9 mouse cellular contexts compared by ENCODE assay signal in the genomic region with DNA sequence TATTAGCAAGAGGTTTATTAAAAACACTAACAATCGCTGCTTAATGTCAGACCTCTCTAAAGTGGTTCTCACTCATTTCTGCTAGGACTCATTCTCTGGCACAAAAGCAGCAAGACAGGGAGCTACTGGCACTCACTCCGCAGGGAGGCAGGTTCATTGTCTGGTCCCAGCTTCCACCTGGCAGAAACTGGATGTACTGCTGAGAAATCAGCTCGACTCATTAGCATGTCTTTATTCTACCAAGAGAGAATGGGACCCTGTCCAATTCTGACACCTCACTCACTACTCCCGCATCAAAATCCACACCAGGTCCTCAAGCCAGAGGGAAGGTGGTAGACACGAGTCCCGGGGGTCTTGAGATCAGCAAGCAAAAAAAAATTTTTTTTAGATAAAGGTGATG. TPM values are rescaled to one million over a fixed set of nuclear protein-coding genes. Genes with fewer than 3 reads are reported as not detected.
DNase-seq lines count a peak whose midpoint lies in the region; ATAC-seq and TF ChIP-seq lines count a peak whose summit lies in the region.
"Had no signal": no experiment of that assay in that cellular context is flagged by ENCODE, and none has a peak within 500 bp of the region (broad histone marks: within the 10 kb centered on the region; RNA-seq: fewer than 3 reads in every experiment).

No protein-coding gene starts in this region.

- 0 out of 2 replicates have a peak, but pooled peaks cover 5% of the 10 kb centered on the region for H3K4me1 ChIP-seq in lung, embryonic 14.5 days (ENCODE audit: insufficient read depth)
- H3K4me1 ChIP-seq in lung, adult 2 months (ENCODE audit: control insufficient read depth, insufficient read depth, low read length), result 0 out of 2 replicates have a peak, but pooled peaks cover 3% of the 10 kb centered on the region
- H3K4me1 ChIP-seq in intestine, embryonic 16.5 days (ENCODE audit: control insufficient read depth, insufficient read depth, low read length), result peaks cover 17% of the 10 kb centered on the region
- H3K4me1 ChIP-seq in olfactory bulb, adult 2 months (ENCODE audit: control insufficient read depth, insufficient read depth, low read length), result peaks cover 8% of the 10 kb centered on the region

- DNase-seq in lung, embryonic 14.5 days, result no peak
- no peak for DNase-seq in lung, adult 2 months
- DNase-seq in cerebellum, postnatal 36 days, result peak; percentile 57 to 58
- no peak for DNase-seq in adrenal gland, adult 2 months
- no peak for DNase-seq in testis, postnatal 14 days (ENCODE audit: low spot score)

- H3K4me3 ChIP-seq in lung, embryonic 14.5 days (ENCODE audit: low read depth, low read length), result peak overlapping the region; percentile 76
- no peak overlapping the region for H3K4me3 ChIP-seq in lung, adult 2 months (replicated peaks; ENCODE audit: extremely low read depth, low read depth, low read length)
- H3K4me3 ChIP-seq in intestine, embryonic 16.5 days (ENCODE audit: low read length), result peak overlapping the region; percentile 77
- peak overlapping the region; percentile 92 for H3K4me3 ChIP-seq in olfactory bulb, adult 2 months (ENCODE audit: insufficient read depth, low read depth, low read length)

- ATAC-seq in lung, embryonic 14.5 days (ENCODE audit: insufficient read depth), result no peak
- ATAC-seq in intestine, embryonic 16.5 days, result no peak
- no peak for ATAC-seq in erythroblast, adult 5-6 weeks (replicated peaks; ENCODE audit: low FRiP score, poor library complexity, severe bottlenecking)

- H3K9ac ChIP-seq in lung, embryonic 14.5 days, result no peak overlapping the region
- H3K9ac ChIP-seq in intestine, embryonic 16.5 days (ENCODE audit: low read depth, low read length), result peak overlapping the region; percentile 89

- no peak for TF ChIP-seq POLR2A in lung, adult 2 months (IDR thresholded peaks at IDR 0.05; ENCODE audit: borderline replicate concordance, extremely low read depth, low read depth, low read length)
- no peak for TF ChIP-seq POLR2A in olfactory bulb, adult 2 months (IDR thresholded peaks at IDR 0.05; ENCODE audit: insufficient read depth, low read depth, low read length)

- H3K27me3 ChIP-seq in lung, embryonic 14.5 days (ENCODE audit: insufficient read depth, low read length), result no peaks in the 10 kb centered on the region
- no peaks in the 10 kb centered on the region for H3K27me3 ChIP-seq in intestine, embryonic 16.5 days (replicated peaks; ENCODE audit: control insufficient read depth, insufficient read depth, low read length)

- 21% methylated on average over 6 of the region's 6 CpGs for WGBS in lung, embryonic 14.5 days
- 55% methylated on average over 6 of the region's 6 CpGs for WGBS in lung, adult 2 months
- 35% methylated on average over 6 of the region's 6 CpGs for WGBS in intestine, embryonic 16.5 days
- WGBS in olfactory bulb, adult 2 months, result 14% methylated on average over 6 of the region's 6 CpGs

- no peak for TF ChIP-seq CTCF in lung, embryonic 14.5 days (IDR thresholded peaks at IDR 0.05; ENCODE audit: low read depth)
- no peak for TF ChIP-seq CTCF in lung, adult 2 months (IDR thresholded peaks at IDR 0.05; ENCODE audit: insufficient read depth, low read length)
- TF ChIP-seq CTCF in olfactory bulb, adult 2 months (IDR thresholded peaks at IDR 0.05; ENCODE audit: insufficient read depth, low read depth, low read length), result no peak

- no peak overlapping the region for H3K27ac ChIP-seq in lung, embryonic 14.5 days (ENCODE audit: low read depth)
- H3K27ac ChIP-seq in intestine, embryonic 16.5 days (ENCODE audit: low read length), result no peak overlapping the region
- H3K27ac ChIP-seq in olfactory bulb, adult 2 months (ENCODE audit: insufficient read depth, low read depth, low read length), result no peak overlapping the region

- H3K9me3 ChIP-seq in lung, embryonic 14.5 days (ENCODE audit: low read depth, low read length), result no peaks in the 10 kb centered on the region
- no peaks in the 10 kb centered on the region for H3K9me3 ChIP-seq in intestine, embryonic 16.5 days (ENCODE audit: control insufficient read depth, low read length)

- 0 out of 2 replicates have a peak, but pooled peaks cover 2% of the 10 kb centered on the region for H3K36me3 ChIP-seq in lung, embryonic 14.5 days (ENCODE audit: insufficient read depth)
- no peaks in the 10 kb centered on the region for H3K36me3 ChIP-seq in intestine, embryonic 16.5 days (ENCODE audit: control insufficient read depth, insufficient read depth, low read length)

- H3K4me2 ChIP-seq in lung, embryonic 14.5 days, result peak overlapping the region; percentile 100
- H3K4me2 ChIP-seq in intestine, embryonic 16.5 days (ENCODE audit: low read depth, low read length), result peak overlapping the region; percentile 99

RNA-seq across cellular contexts. Expression of a gene that starts 1.2 kb away (rescaled TPM):
- 13.9 and 16.8 TPM in 2 replicates for polyA plus RNA-seq in lung, embryonic 14.5 days (2014; fragmentation: Nextera tagmentation; extraction: Ambion mirVana)
- 3.0 and 3.6 TPM in 2 replicates for polyA plus RNA-seq in lung, adult 2 months (2012; rRNA removed)
- polyA plus RNA-seq in intestine, embryonic 16.5 days (2015; fragmentation: Nextera tagmentation; extraction: Ambion mirVana), result 4.4 and 5.2 TPM in 2 replicates
- 199 TPM in 1 of 2 replicates, not detected in the other for polyA plus RNA-seq in olfactory bulb, adult 2 months (2012; ENCODE audit: insufficient read depth, insufficient read length, low replicate concordance, missing spikeins)
- total RNA-seq in adrenal gland, adult 2 months (2021), result 1 to 10 TPM; 6.8 to 7.2 TPM
- 4.6 and 5.5 TPM in 2 replicates for polyA plus RNA-seq in adrenal gland, adult 2 months (2012; rRNA removed)
- 0.63 and 1.7 TPM in 2 replicates for total RNA-seq in erythroblast, adult 5-6 weeks (2015; ENCODE audit: low replicate concordance)
- 2.0 and 2.1 TPM in 2 replicates for total RNA-seq in erythroblast, adult 5-6 weeks (2017; ENCODE audit: low replicate concordance)

RNA-seq across cellular contexts. Expression of a gene that starts 22.3 kb away (rescaled TPM):
- 64.9 and 66.7 TPM in 2 replicates for polyA plus RNA-seq in lung, embryonic 14.5 days (2014; fragmentation: Nextera tagmentation; extraction: Ambion mirVana)
- polyA plus RNA-seq in lung, adult 2 months (2012; rRNA removed), result 159 and 160 TPM in 2 replicates
- polyA plus RNA-seq in intestine, embryonic 16.5 days (2015; fragmentation: Nextera tagmentation; extraction: Ambion mirVana), result 47.2 and 55.0 TPM in 2 replicates
- polyA plus RNA-seq in olfactory bulb, adult 2 months (2012; ENCODE audit: insufficient read depth, insufficient read length, low replicate concordance, missing spikeins), result not detected in 2 replicates
- total RNA-seq in adrenal gland, adult 2 months (2021), result 10 to 100 TPM; 16.3 to 35.2 TPM
- polyA plus RNA-seq in adrenal gland, adult 2 months (2012; rRNA removed), result 119 and 158 TPM in 2 replicates
- 46.6 and 59.0 TPM in 2 replicates for total RNA-seq in erythroblast, adult 5-6 weeks (2015; ENCODE audit: low replicate concordance)
- total RNA-seq in erythroblast, adult 5-6 weeks (2017; ENCODE audit: low replicate concordance), result 27.0 and 41.7 TPM in 2 replicates

RNA-seq across cellular contexts. Expression of a gene that starts 54.5 kb away (rescaled TPM):
- 0.45 TPM in 1 of 2 replicates, not detected in the other for polyA plus RNA-seq in lung, embryonic 14.5 days (2014; fragmentation: Nextera tagmentation; extraction: Ambion mirVana)
- 0.11 and 0.18 TPM in 2 replicates for polyA plus RNA-seq in lung, adult 2 months (2012; rRNA removed)
- 0.39 TPM in 2 replicates for polyA plus RNA-seq in intestine, embryonic 16.5 days (2015; fragmentation: Nextera tagmentation; extraction: Ambion mirVana)
- not detected in 2 replicates for polyA plus RNA-seq in olfactory bulb, adult 2 months (2012; ENCODE audit: insufficient read depth, insufficient read length, low replicate concordance, missing spikeins)
- total RNA-seq in adrenal gland, adult 2 months (2021), result not detected
- 0.06 TPM in 1 of 2 replicates, not detected in the other for polyA plus RNA-seq in adrenal gland, adult 2 months (2012; rRNA removed)
- not detected in 2 replicates for total RNA-seq in erythroblast, adult 5-6 weeks (2015; ENCODE audit: low replicate concordance)
- total RNA-seq in erythroblast, adult 5-6 weeks (2017; ENCODE audit: low replicate concordance), result 0.17 TPM in 1 of 2 replicates, not detected in the other
- total RNA-seq: adrenal gland, postnatal 14 days had no signal

Comparison
In these comparisons a context has a peak if more than half of its experiments do, and no peak if none do; other contexts are left out.
1. DNase-seq: peak in cerebellum, postnatal 36 days (2 of 2); none in lung, embryonic 14.5 days (single experiment), lung, adult 2 months (single experiment), adrenal gland, adult 2 months (single experiment) and testis, postnatal 14 days (single experiment).
2. RNA of a gene that starts 1.2 kb away (polyA plus RNA-seq): 199 TPM in olfactory bulb, adult 2 months; 13.9 to 16.8 TPM in lung, embryonic 14.5 days, 4.6 to 5.5 TPM in adrenal gland, adult 2 months, 4.4 to 5.2 TPM in intestine, embryonic 16.5 days and 3.0 to 3.6 TPM in lung, adult 2 months; every median in the first group is over 10 times any median in the second.